Mouse (Mus musculus): Measurements from ENCODE around the gene Map1b.

DNA sequence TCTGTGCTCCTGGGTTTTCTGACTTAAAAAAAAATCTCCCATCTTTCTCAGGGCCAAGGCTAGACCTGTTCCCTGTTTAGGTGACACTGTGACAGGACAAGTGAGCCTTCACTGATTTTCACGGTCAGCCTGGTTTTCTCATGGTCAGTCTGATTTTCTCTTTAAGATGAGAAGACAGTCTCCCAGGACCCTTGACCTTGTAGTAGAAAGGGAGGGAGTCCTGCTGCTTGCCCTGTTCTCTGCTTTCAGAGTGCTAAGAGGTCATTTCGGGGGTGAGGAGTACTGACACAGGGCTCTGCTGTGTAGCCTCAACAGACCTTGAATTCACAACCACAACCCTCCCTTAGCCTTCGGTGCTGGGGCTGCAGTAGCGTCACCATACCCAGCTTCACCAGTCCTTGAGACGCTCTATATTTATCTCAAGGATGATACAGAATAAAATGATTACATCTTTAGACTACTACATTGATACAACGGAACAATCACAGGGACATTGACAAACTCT lies 49.5 kb downstream of the Map1b start:
- TF ChIP-seq CTCF (IDR thresholded peaks at IDR 0.05; ENCODE audit: borderline replicate concordance, insufficient read depth, low read length) (no peak), POLR2A (IDR thresholded peaks at IDR 0.05; ENCODE audit: low read depth, low read length) (no peak)

Measured in embryonic fibroblast, embryonic 13.5 days (primary cell).